Mouse (Mus musculus) CH12.LX (cell line): ENCODE measurements around the gene Rnf126. TPM values are rescaled to one million over a fixed set of nuclear protein-coding genes. Genes with fewer than 3 reads are reported as not detected.

ENCODE experiments used
- DNase-seq: peaks from one replicate; pipeline ENCODE4 v3.0.0-alpha.2; 2013; ENCODE audit errors: extremely low read depth
- H3K27ac ChIP-seq: 2 replicates; pipeline ENCODE4 v1.5.1; 2012; ENCODE audit warnings: low read depth, mild to moderate bottlenecking, control low read depth, moderate library complexity; ENCODE audit not compliant: insufficient read depth
- H3K27me3 ChIP-seq: replicated peaks from 2 replicates; pipeline ENCODE3; 2012; ENCODE audit warnings: inconsistent platforms
- H3K36me3 ChIP-seq, 2 experiments: replicated peaks in 1 of 2; 2 replicates each; pipeline versions ENCODE3 to v1.6.1; 2012; ENCODE audit warnings: inconsistent platforms in 1 of 2, low read length in 1 of 2, mild to moderate bottlenecking in 1 of 2, mixed read lengths in 1 of 2, moderate library complexity in 1 of 2; ENCODE audit not compliant: control insufficient read depth in 1 of 2, insufficient read depth in 1 of 2
- H3K4me1 ChIP-seq, 2 experiments: 2 replicates each; pipeline ENCODE4 v1.6.1; 2012; ENCODE audit warnings: inconsistent platforms in 1 of 2, moderate library complexity in 1 of 2; ENCODE audit not compliant: insufficient read depth in 2 of 2, control insufficient read depth in 1 of 2
- H3K4me2 ChIP-seq: 2 replicates; pipeline ENCODE4 v1.6.1; 2012; ENCODE audit warnings: low read depth, mild to moderate bottlenecking, control low read depth; ENCODE audit not compliant: poor library complexity, insufficient read depth, severe bottlenecking
- H3K4me3 ChIP-seq, 3 experiments: fragments of 150-350 bp in 1 of 3; sonication (generic) in 1 of 3; replicated peaks in 1 of 3; 2 replicates each; pipeline versions ENCODE3 to v1.5.1; 2011 to 2012; ENCODE audit warnings: low read depth in 2 of 3, low read length in 2 of 3, mild to moderate bottlenecking in 2 of 3, moderate library complexity in 2 of 3, control low read depth in 1 of 3, improper control_type of control experiment in 1 of 3, inconsistent platforms in 1 of 3, mixed read lengths in 1 of 3; ENCODE audit not compliant: poor library complexity in 1 of 3
- H3K79me2 ChIP-seq: replicated peaks from 2 replicates; pipeline ENCODE4 v1.6.1; 2012; ENCODE audit warnings: mild to moderate bottlenecking, moderate library complexity; ENCODE audit not compliant: control insufficient read depth, poor library complexity, insufficient read depth, severe bottlenecking; ENCODE audit errors: extremely low read depth
- H3K9ac ChIP-seq: 2 replicates; pipeline ENCODE4 v1.6.1; 2012; ENCODE audit warnings: low read depth, mild to moderate bottlenecking, control low read depth, moderate library complexity; ENCODE audit not compliant: insufficient read depth
- H3K9me3 ChIP-seq: replicated peaks from 2 replicates; pipeline ENCODE3; 2012; ENCODE audit warnings: low read length, inconsistent platforms, mixed read lengths
- BHLHE40 ChIP-seq: IDR thresholded peaks from 2 replicates; pipeline ENCODE4 v1.6.1; 2011; ENCODE audit warnings: mild to moderate bottlenecking, low read depth, low read length, improper control_type of control experiment
- CHD2 ChIP-seq: IDR thresholded peaks from 2 replicates; pipeline ENCODE4 v1.6.1; 2011; ENCODE audit warnings: low read length, improper control_type of control experiment
- ELF1 ChIP-seq: IDR thresholded peaks from 2 replicates; pipeline ENCODE4 v1.6.1; 2014; ENCODE audit warnings: low read depth, mild to moderate bottlenecking, inconsistent platforms, low read length, improper control_type of control experiment
- EP300 ChIP-seq: IDR thresholded peaks from 2 replicates; pipeline ENCODE4 v1.6.1; 2011; ENCODE audit warnings: low read length, improper control_type of control experiment
- ETS1 ChIP-seq: conservative IDR thresholded peaks from 2 replicates; pipeline ENCODE4 v1.6.1; 2012; ENCODE audit warnings: low read depth, mild to moderate bottlenecking, inconsistent platforms, low read length, improper control_type of control experiment, moderate library complexity
- IRF4 ChIP-seq: IDR thresholded peaks from 2 replicates; pipeline ENCODE4 v1.6.1; 2014; ENCODE audit warnings: low read depth, mild to moderate bottlenecking, inconsistent platforms, low read length, improper control_type of control experiment
- JUN ChIP-seq: IDR thresholded peaks from 2 replicates; pipeline ENCODE4 v1.6.1; 2011; ENCODE audit warnings: low read depth, mild to moderate bottlenecking, low read length, improper control_type of control experiment, moderate library complexity; ENCODE audit not compliant: insufficient read depth
- JUND ChIP-seq: conservative IDR thresholded peaks from 2 replicates; pipeline ENCODE4 v1.6.1; 2011; ENCODE audit warnings: low read depth, low read length, improper control_type of control experiment
- KAT2A ChIP-seq: IDR thresholded peaks from 2 replicates; pipeline ENCODE4 v1.6.1; 2012; ENCODE audit warnings: low read length, improper control_type of control experiment, inconsistent platforms; ENCODE audit not compliant: insufficient replicate concordance
- MAFK ChIP-seq: IDR thresholded peaks from 2 replicates; pipeline ENCODE4 v1.6.1; 2011; ENCODE audit warnings: low read length, improper control_type of control experiment; ENCODE audit not compliant: insufficient replicate concordance
- MAZ ChIP-seq: IDR thresholded peaks from 2 replicates; pipeline ENCODE4 v1.6.1; 2012; ENCODE audit warnings: low read depth, mild to moderate bottlenecking, inconsistent platforms, low read length, improper control_type of control experiment, moderate library complexity
- MXI1 ChIP-seq: IDR thresholded peaks from 2 replicates; pipeline ENCODE4 v1.6.1; 2011; ENCODE audit warnings: mild to moderate bottlenecking, low read depth, low read length, improper control_type of control experiment
- MYC ChIP-seq: IDR thresholded peaks from 2 replicates; pipeline ENCODE4 v1.6.1; 2011; ENCODE audit warnings: low read depth, mild to moderate bottlenecking, improper control_type of control experiment, low read length
- NELFE ChIP-seq: IDR thresholded peaks from 2 replicates; pipeline ENCODE4 v1.6.1; 2011; ENCODE audit warnings: low read depth, low read length, improper control_type of control experiment
- NRF1 ChIP-seq: IDR thresholded peaks from 2 replicates; pipeline ENCODE4 v1.6.1; 2014; ENCODE audit warnings: low read depth, mild to moderate bottlenecking, inconsistent platforms, low read length, improper control_type of control experiment, moderate library complexity
- SIN3A ChIP-seq: IDR thresholded peaks from 2 replicates; pipeline ENCODE4 v1.6.1; 2012; ENCODE audit warnings: low read length, improper control_type of control experiment, inconsistent platforms
- TBP ChIP-seq: conservative IDR thresholded peaks from 2 replicates; pipeline ENCODE4 v1.6.1; 2011; ENCODE audit warnings: low read depth, low read length, improper control_type of control experiment
- UBTF ChIP-seq: IDR thresholded peaks from 2 replicates; pipeline ENCODE4 v1.6.1; 2012; ENCODE audit warnings: low read depth, mild to moderate bottlenecking, inconsistent platforms, low read length, improper control_type of control experiment, moderate library complexity
- ZKSCAN1 ChIP-seq: IDR thresholded peaks from 2 replicates; pipeline ENCODE4 v1.6.1; 2012; ENCODE audit warnings: low read depth, inconsistent platforms, low read length, improper control_type of control experiment, borderline replicate concordance
- ZMIZ1 ChIP-seq: IDR thresholded peaks from 2 replicates; pipeline ENCODE4 v1.6.1; 2012; ENCODE audit warnings: low read depth, mild to moderate bottlenecking, inconsistent platforms, low read length, improper control_type of control experiment
- dilution Hi-C: fragments of 300-500 bp; cut with MboI; formaldehyde crosslinking; loops from 2 replicates; pipeline ENCODE4 v1.14.3; 2020; ENCODE audit warnings: low sequenced_read_pairs; ENCODE audit not compliant: extremely low pct_unique_long_range_greater_than_20kb, extremely low pct_ligation_motif_present
- in situ Hi-C: fragments of 300-500 bp; cut with MboI; formaldehyde crosslinking; loops from 3 replicates; pipeline ENCODE4 v1.14.3; 2019; ENCODE audit warnings: low sequenced_read_pairs, low pct_ligation_motif_present, low pct_unique_long_range_greater_than_20kb, mixed read lengths
- polyA plus RNA-seq: library from polyadenylated mRNA; unstranded; fragments of >175 nt; gene quantifications from 2 replicates; pipeline ENCODE4 v1.2.1, GENCODE M21; 2012; ENCODE audit warnings: low read depth; ENCODE audit not compliant: insufficient read length
- total RNA-seq, 2 experiments: library from RNA; depleted of rRNA; stranded (reverse); fragments of 300-350 nt in 1 of 2; fragments of >200 nt in 1 of 2; gene quantifications; 2 replicates each; pipeline ENCODE4 v1.2.3; 2012 to 2014

The Rnf126 gene
- total and polyA plus RNA-seq, 3 experiments: 32.4 to 112 (median 67.9) TPM

DNA sequence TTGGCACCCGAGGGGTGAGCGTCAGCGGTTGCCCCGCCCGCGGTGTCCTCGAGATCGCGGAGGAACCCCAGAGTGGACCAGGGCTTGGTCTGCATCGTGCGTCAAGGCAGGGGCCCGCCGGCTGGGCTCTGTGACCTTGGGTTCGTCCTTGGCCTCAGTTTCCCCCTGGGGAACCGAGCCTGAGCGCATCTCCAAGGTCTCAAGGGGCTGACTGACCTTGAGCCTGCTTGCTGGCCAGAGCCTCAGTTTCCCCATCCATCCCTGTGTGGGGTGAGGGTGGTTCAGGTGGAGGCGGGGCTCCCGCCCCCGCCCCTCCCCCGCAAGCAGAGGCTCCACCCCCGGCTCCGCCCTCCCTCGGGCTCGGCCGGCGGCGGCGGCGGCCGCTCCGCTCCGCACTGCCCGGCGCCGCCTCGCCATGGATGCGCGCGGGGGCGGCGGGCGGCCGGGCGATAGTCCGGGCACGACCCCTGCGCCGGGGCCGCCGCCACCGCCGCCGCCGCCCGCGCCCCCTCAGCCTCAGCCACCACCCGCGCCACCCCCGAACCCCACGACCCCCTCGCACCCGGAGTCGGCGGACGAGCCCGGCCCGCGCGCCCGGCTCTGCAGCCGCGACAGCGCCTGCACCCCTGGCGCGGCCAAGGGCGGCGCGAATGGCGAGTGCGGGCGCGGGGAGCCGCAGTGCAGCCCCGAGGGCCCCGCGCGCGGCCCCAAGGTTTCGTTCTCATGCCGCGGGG is 50.3 kb downstream of the Rnf126 start, which contains the start of gene Hcn2:
Gene Hcn2, plus strand, starts transcription at position 381 of the 734 bp plus-strand sequence.
- Histone ChIP-seq H3K36me3 (peaks cover 7 to 11% of the 10 kb centered on the region in 2 experiments), H3K9ac (peak within 1 kb of the TSS; percentile 35; the same call in 1 of the 2 replicates), H3K27ac (no peak within 1 kb of the TSS), H3K27me3 (peaks cover 65% of the 10 kb centered on the region), H3K79me2 (no peaks in the 10 kb centered on the region), H3K4me2 (peak within 1 kb of the TSS; percentile 76), H3K4me1 (peaks cover 8 to 9% of the 10 kb centered on the region in 2 experiments), H3K4me3 (peak within 1 kb of the TSS in 2 of 3 experiments; percentile 33 to 54), H3K9me3 (peaks cover 3% of the 10 kb centered on the region)
- in situ Hi-C loops: no loop called here
- no peak for TF ChIP-seq JUN
- no peak for TF ChIP-seq ETS1
- no peak for TF ChIP-seq CHD2
- TF ChIP-seq NRF1: no peak
- no peak for TF ChIP-seq KAT2A
- TF ChIP-seq NELFE: no peak
- TF ChIP-seq ELF1: no peak
- no peak for TF ChIP-seq EP300
- no peak for TF ChIP-seq MAZ
- TF ChIP-seq MAFK: no peak
- no peak for TF ChIP-seq MXI1
- no peak for TF ChIP-seq JUND
- no peak for TF ChIP-seq SIN3A
- no peak for TF ChIP-seq IRF4
- TF ChIP-seq UBTF: no peak
- TF ChIP-seq MYC: no peak
- no peak for TF ChIP-seq TBP
- TF ChIP-seq ZKSCAN1: no peak
- dilution Hi-C loops: no loop called here
- no peak for DNase-seq

GRCm38 (mm10) chr10:79714996-79715395 is 51.8 kb downstream of the Rnf126 start:
- in situ Hi-C loops (no loop called here), dilution Hi-C loops (no loop called here)

More at GRCm38 (mm10) chr10:79714996-79715395, 51.8 kb downstream of the Rnf126 start:
- Histone ChIP-seq H3K27ac (no peak overlapping the region), H3K4me2 (no peak overlapping the region), H3K4me3 (no peak overlapping the region), H3K79me2 (no peaks in the 10 kb centered on the region), H3K4me1 (peaks cover 8 to 9% of the 10 kb centered on the region in 2 experiments), H3K9ac (no peak overlapping the region), H3K27me3 (peaks cover 51% of the 10 kb centered on the region), H3K9me3 (peaks cover 3% of the 10 kb centered on the region), H3K36me3 (peaks cover 21 to 26% of the 10 kb centered on the region in 2 experiments)
- no peak for DNase-seq
- TF ChIP-seq BHLHE40: no peak
- no peak for TF ChIP-seq SIN3A
- TF ChIP-seq ZMIZ1: no peak
